Comparison of ENCODE assay signal across 15 mouse cellular contexts in genomic region chr3:153560897-153561296, GRCm38 (mm10).
"Had no signal": no experiment of that assay in that cellular context is flagged by ENCODE, and none has a peak within 500 bp of the region (broad histone marks: within the 10 kb centered on the region; RNA-seq: fewer than 3 reads in every experiment).

No protein-coding gene starts in this region.

- H3K4me1 ChIP-seq: limb, embryonic 10.5 days; liver, embryonic 15.5 days; midbrain, embryonic 15.5 days had no signal

- DNase-seq: lung, adult 2 months; lung, postnatal 10 days; thymus, adult 2 months; thymus, postnatal 25 days had no signal

- H3K27me3 ChIP-seq: liver, embryonic 15.5 days; megakaryocyte, embryonic 14.5 days; midbrain, embryonic 15.5 days; neural tube, embryonic 12.5 days had no signal

- H3K9ac ChIP-seq: liver, embryonic 15.5 days; midbrain, embryonic 15.5 days; neural tube, embryonic 12.5 days had no signal

- H3K36me3 ChIP-seq: limb, embryonic 10.5 days; liver, embryonic 15.5 days; midbrain, embryonic 15.5 days; neural tube, embryonic 12.5 days had no signal

- H3K9me3 ChIP-seq: limb, embryonic 10.5 days; liver, embryonic 15.5 days; megakaryocyte, embryonic 14.5 days; midbrain, embryonic 15.5 days; neural tube, embryonic 12.5 days had no signal

- H3K4me2 ChIP-seq: liver, embryonic 11.5 days; liver, embryonic 15.5 days; midbrain, embryonic 11.5 days; midbrain, embryonic 15.5 days; neural tube, embryonic 12.5 days had no signal

- H3K4me3 ChIP-seq: left cerebral cortex, adult 2 months; limb, embryonic 10.5 days; liver, embryonic 15.5 days; megakaryocyte, embryonic 14.5 days; midbrain, embryonic 15.5 days; neural tube, embryonic 12.5 days had no signal

- H3K27ac ChIP-seq: left cerebral cortex, adult 2 months; limb, embryonic 10.5 days; liver, embryonic 15.5 days; macrophage; midbrain, embryonic 15.5 days; neural tube, embryonic 12.5 days had no signal

- ATAC-seq: hindbrain, embryonic 16.5 days; inflammation-experienced regulatory T-cells, adult 6 months; midbrain, embryonic 15.5 days had no signal
